Mouse (Mus musculus): ENCODE results near the gene Fgf2. TPM values are rescaled to one million over a fixed set of nuclear protein-coding genes. Genes with fewer than 3 reads are reported as not detected.

Gene Fgf2
- polyA plus RNA-seq, 1 experiment from 2014 or later, result 1.4 TPM

GRCm38 (mm10) chr3:37418341-37418740 is 70.2 kb downstream of the Fgf2 start:
- 75% methylated on average over 5 of the region's 5 CpGs for WGBS (ENCODE audit: insufficient replicate concordance)
- Histone ChIP-seq H3K4me1 (ENCODE audit: control insufficient read depth, insufficient read depth, low read length) (peaks cover 8% of the 10 kb centered on the region; the same call in 1 of the 2 replicates), H3K36me3 (ENCODE audit: control insufficient read depth, insufficient read depth, low read length) (no peaks in the 10 kb centered on the region), H3K4me2 (peak overlapping the region; percentile 74), H3K27me3 (ENCODE audit: control insufficient read depth, insufficient read depth, low read length) (no peaks in the 10 kb centered on the region), H3K9ac (ENCODE audit: low read depth, low read length) (peak overlapping the region; percentile 84; the same call in 1 of the 2 replicates), H3K27ac (ENCODE audit: low read depth, low read length) (no peak overlapping the region), H3K4me3 (ENCODE audit: low read depth, low read length) (peak overlapping the region; percentile 77), H3K9me3 (replicated peaks; ENCODE audit: control insufficient read depth, low read length) (no peaks in the 10 kb centered on the region)
- ATAC-seq (replicated peaks; ENCODE audit: insufficient number of reproducible peaks, low FRiP score, low TSS enrichment), result no peak

DNA sequence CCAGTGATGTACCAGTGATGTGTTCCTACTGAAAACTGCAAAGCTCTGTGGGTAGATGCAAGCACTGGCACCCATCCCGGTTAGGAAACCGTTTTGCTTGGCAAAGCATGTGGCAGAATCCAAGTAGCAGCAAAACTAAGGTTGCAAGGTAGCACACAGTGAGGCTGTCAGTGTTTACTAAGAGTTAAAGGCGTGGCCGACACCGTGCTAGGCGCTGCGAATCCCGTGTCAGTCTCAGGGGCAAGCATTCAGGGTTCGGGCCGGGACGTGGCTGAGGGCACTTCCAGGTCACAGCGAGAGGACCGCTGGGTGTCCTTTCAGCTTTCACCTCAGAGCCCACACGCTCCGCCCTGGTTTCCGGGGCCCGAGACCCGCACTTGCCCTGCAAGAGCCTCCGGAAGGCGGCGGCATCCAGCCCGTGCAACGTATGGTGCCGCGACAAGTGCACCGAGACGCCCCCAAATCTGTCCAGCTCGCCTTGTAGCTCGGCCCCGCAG is 70.9 kb downstream of the Fgf2 start:
- peak overlapping the region; percentile 88 for H3K27ac ChIP-seq (ENCODE audit: low read depth, low read length)
- no peaks in the 10 kb centered on the region for H3K36me3 ChIP-seq (ENCODE audit: control insufficient read depth, insufficient read depth, low read length)
- H3K4me3 ChIP-seq (ENCODE audit: low read depth, low read length), result peak overlapping the region; percentile 77
- peak overlapping the region; percentile 74 for H3K4me2 ChIP-seq
- WGBS (ENCODE audit: insufficient replicate concordance), result 0% methylated on average over 30 of the region's 30 CpGs
- peak overlapping the region; percentile 84 for H3K9ac ChIP-seq (ENCODE audit: low read depth, low read length)
- ATAC-seq (replicated peaks; ENCODE audit: insufficient number of reproducible peaks, low FRiP score, low TSS enrichment), result no peak; the same call in 1 of the 2 replicates
- H3K27me3 ChIP-seq (ENCODE audit: control insufficient read depth, insufficient read depth, low read length), result no peaks in the 10 kb centered on the region
- H3K9me3 ChIP-seq (replicated peaks; ENCODE audit: control insufficient read depth, low read length), result no peaks in the 10 kb centered on the region
- peaks cover 8% of the 10 kb centered on the region; the same call in 1 of the 2 replicates for H3K4me1 ChIP-seq (ENCODE audit: control insufficient read depth, insufficient read depth, low read length)

GRCm38 (mm10) chr3:37419458-37419991 is 71.4 kb downstream of the Fgf2 start, which contains the start of gene Spata5:
Gene Spata5 (plus strand): TSS chr3:37419896.
- under 1% methylated on average over 45 of the region's 50 CpGs for WGBS (ENCODE audit: insufficient replicate concordance)
- peak within 1 kb of the TSS; percentile 88 for H3K27ac ChIP-seq (ENCODE audit: low read depth, low read length)
- no peaks in the 10 kb centered on the region for H3K36me3 ChIP-seq (ENCODE audit: control insufficient read depth, insufficient read depth, low read length)
- peak; percentile 96 for ATAC-seq (replicated peaks; ENCODE audit: insufficient number of reproducible peaks, low FRiP score, low TSS enrichment)
- peaks cover 8% of the 10 kb centered on the region; the same call in 1 of the 2 replicates for H3K4me1 ChIP-seq (ENCODE audit: control insufficient read depth, insufficient read depth, low read length)
- peak within 1 kb of the TSS; percentile 84 for H3K9ac ChIP-seq (ENCODE audit: low read depth, low read length)
- peak within 1 kb of the TSS; percentile 88 for H3K4me3 ChIP-seq (ENCODE audit: low read depth, low read length)
- H3K9me3 ChIP-seq (replicated peaks; ENCODE audit: control insufficient read depth, low read length), result no peaks in the 10 kb centered on the region
- H3K27me3 ChIP-seq (ENCODE audit: control insufficient read depth, insufficient read depth, low read length), result no peaks in the 10 kb centered on the region
- H3K4me2 ChIP-seq, result peak within 1 kb of the TSS; percentile 79

DNA sequence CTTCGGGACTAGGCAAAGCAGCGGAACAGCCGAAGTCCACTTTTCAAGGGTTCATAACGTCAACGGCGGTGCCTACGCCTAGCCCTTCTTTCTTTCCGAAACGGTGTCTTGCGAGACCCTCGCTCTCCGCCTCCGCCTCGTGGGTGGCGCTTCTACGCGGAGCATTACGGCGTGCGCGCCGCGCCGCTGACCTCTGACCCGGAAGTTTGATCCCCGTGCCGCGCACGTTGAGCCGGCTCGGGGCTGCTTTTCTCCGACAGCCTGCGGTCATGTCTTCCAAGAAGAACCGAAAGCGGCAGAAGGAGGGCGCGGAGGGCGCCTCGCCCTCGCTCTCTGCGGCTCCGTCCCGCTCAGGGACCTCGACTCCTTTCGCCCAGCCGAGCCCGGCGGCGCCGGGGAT is 71.9 kb downstream of the Fgf2 start, which contains the start of gene Nudt6:
Gene Nudt6, minus strand, starts transcription at position 140 of the 400 bp plus-strand sequence.
- Histone ChIP-seq H3K4me3 (ENCODE audit: low read depth, low read length) (peak within 1 kb of the TSS; percentile 88), H3K9ac (ENCODE audit: low read depth, low read length) (peak within 1 kb of the TSS; percentile 84), H3K9me3 (replicated peaks; ENCODE audit: control insufficient read depth, low read length) (no peaks in the 10 kb centered on the region), H3K27ac (ENCODE audit: low read depth, low read length) (peak within 1 kb of the TSS; percentile 88), H3K36me3 (ENCODE audit: control insufficient read depth, insufficient read depth, low read length) (no peaks in the 10 kb centered on the region), H3K4me2 (peak within 1 kb of the TSS; percentile 79), H3K4me1 (ENCODE audit: control insufficient read depth, insufficient read depth, low read length) (peaks cover 8% of the 10 kb centered on the region; the same call in 1 of the 2 replicates), H3K27me3 (ENCODE audit: control insufficient read depth, insufficient read depth, low read length) (no peaks in the 10 kb centered on the region)
- WGBS (ENCODE audit: insufficient replicate concordance), result under 1% methylated on average over 47 of the region's 50 CpGs
- ATAC-seq (replicated peaks; ENCODE audit: insufficient number of reproducible peaks, low FRiP score, low TSS enrichment), result peak; percentile 85

DNA sequence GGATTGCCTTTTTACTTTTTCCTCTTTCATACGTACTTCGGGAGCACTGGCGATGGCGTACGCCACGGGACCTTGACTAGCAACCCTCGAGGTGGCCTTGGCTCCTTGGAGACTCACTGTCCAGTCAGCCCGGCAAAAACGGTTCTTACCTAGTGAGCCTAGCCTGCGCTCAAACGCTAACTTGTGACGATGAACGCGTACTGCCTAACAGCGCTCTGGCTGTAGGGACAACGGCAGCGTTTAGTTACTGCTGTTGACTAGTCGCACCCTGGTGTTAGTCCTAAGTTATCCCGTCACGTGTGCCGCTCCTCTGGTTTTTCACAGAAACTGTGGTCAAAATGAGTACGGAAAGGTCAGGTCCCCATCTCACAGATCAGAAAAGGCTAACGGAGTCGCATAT is 72.5 kb downstream of the Fgf2 start:
- peak overlapping the region; percentile 79 for H3K27ac ChIP-seq (ENCODE audit: low read depth, low read length)
- H3K4me3 ChIP-seq (ENCODE audit: low read depth, low read length), result peak overlapping the region; percentile 88
- no peaks in the 10 kb centered on the region for H3K27me3 ChIP-seq (ENCODE audit: control insufficient read depth, insufficient read depth, low read length)
- H3K36me3 ChIP-seq (ENCODE audit: control insufficient read depth, insufficient read depth, low read length), result no peaks in the 10 kb centered on the region
- H3K9me3 ChIP-seq (replicated peaks; ENCODE audit: control insufficient read depth, low read length), result no peaks in the 10 kb centered on the region
- H3K4me2 ChIP-seq, result peak overlapping the region; percentile 79
- under 1% methylated on average over 24 of the region's 24 CpGs for WGBS (ENCODE audit: insufficient replicate concordance)
- H3K9ac ChIP-seq (ENCODE audit: low read depth, low read length), result peak overlapping the region; percentile 78
- no peak for ATAC-seq (replicated peaks; ENCODE audit: insufficient number of reproducible peaks, low FRiP score, low TSS enrichment)
- H3K4me1 ChIP-seq (ENCODE audit: control insufficient read depth, insufficient read depth, low read length), result peaks cover 8% of the 10 kb centered on the region; the same call in 1 of the 2 replicates

GRCm38 (mm10) chr3:37421179-37421578 is 73.0 kb downstream of the Fgf2 start:
- peak overlapping the region; percentile 88 for H3K4me3 ChIP-seq (ENCODE audit: low read depth, low read length)
- H3K36me3 ChIP-seq (ENCODE audit: control insufficient read depth, insufficient read depth, low read length), result no peaks in the 10 kb centered on the region
- H3K9me3 ChIP-seq (replicated peaks; ENCODE audit: control insufficient read depth, low read length), result no peaks in the 10 kb centered on the region
- H3K9ac ChIP-seq (ENCODE audit: low read depth, low read length), result peak overlapping the region; percentile 78
- H3K27ac ChIP-seq (ENCODE audit: low read depth, low read length), result no peak overlapping the region
- H3K4me2 ChIP-seq, result peak overlapping the region; percentile 79
- ATAC-seq (replicated peaks; ENCODE audit: insufficient number of reproducible peaks, low FRiP score, low TSS enrichment), result no peak
- 11% methylated on average over 3 of the region's 3 CpGs for WGBS (ENCODE audit: insufficient replicate concordance)
- H3K27me3 ChIP-seq (ENCODE audit: control insufficient read depth, insufficient read depth, low read length), result no peaks in the 10 kb centered on the region
- peaks cover 8% of the 10 kb centered on the region; the same call in 1 of the 2 replicates for H3K4me1 ChIP-seq (ENCODE audit: control insufficient read depth, insufficient read depth, low read length)

GRCm38 (mm10) chr3:37426069-37426468 is 77.9 kb downstream of the Fgf2 start:
- H3K4me1 ChIP-seq (ENCODE audit: control insufficient read depth, insufficient read depth, low read length), result peaks cover 4% of the 10 kb centered on the region; the same call in 1 of the 2 replicates
- no peak overlapping the region for H3K4me2 ChIP-seq
- no peaks in the 10 kb centered on the region for H3K9me3 ChIP-seq (replicated peaks; ENCODE audit: control insufficient read depth, low read length)
- no peak for ATAC-seq (replicated peaks; ENCODE audit: insufficient number of reproducible peaks, low FRiP score, low TSS enrichment)
- no peak overlapping the region for H3K9ac ChIP-seq (ENCODE audit: low read depth, low read length)
- peaks cover 6% of the 10 kb centered on the region; the same call in 1 of the 2 replicates for H3K36me3 ChIP-seq (ENCODE audit: control insufficient read depth, insufficient read depth, low read length)
- H3K27me3 ChIP-seq (ENCODE audit: control insufficient read depth, insufficient read depth, low read length), result no peaks in the 10 kb centered on the region
- no peak overlapping the region for H3K4me3 ChIP-seq (ENCODE audit: low read depth, low read length)
- H3K27ac ChIP-seq (ENCODE audit: low read depth, low read length), result no peak overlapping the region
- WGBS (ENCODE audit: insufficient replicate concordance), result 94% methylated on average over 3 of the region's 3 CpGs

- no peak overlapping the region for H3K4me2 ChIP-seq
- H3K27ac ChIP-seq (ENCODE audit: low read depth, low read length), result no peak overlapping the region
- H3K36me3 ChIP-seq (ENCODE audit: control insufficient read depth, insufficient read depth, low read length), result peaks cover 9% of the 10 kb centered on the region; the same call in 1 of the 2 replicates
- no peaks in the 10 kb centered on the region for H3K27me3 ChIP-seq (ENCODE audit: control insufficient read depth, insufficient read depth, low read length)
- no peaks in the 10 kb centered on the region for H3K4me1 ChIP-seq (ENCODE audit: control insufficient read depth, insufficient read depth, low read length)
- H3K9ac ChIP-seq (ENCODE audit: low read depth, low read length), result no peak overlapping the region
- no peak overlapping the region for H3K4me3 ChIP-seq (ENCODE audit: low read depth, low read length)
- no peaks in the 10 kb centered on the region for H3K9me3 ChIP-seq (replicated peaks; ENCODE audit: control insufficient read depth, low read length)
- no peak for ATAC-seq (replicated peaks; ENCODE audit: insufficient number of reproducible peaks, low FRiP score, low TSS enrichment)
Observed at GRCm38 (mm10) chr3:37430359-37430758, 82.2 kb downstream of the Fgf2 start.

GRCm38 (mm10) chr3:37439770-37440169 is 91.6 kb downstream of the Fgf2 start:
- Histone ChIP-seq H3K36me3 (ENCODE audit: control insufficient read depth, insufficient read depth, low read length) (no peaks in the 10 kb centered on the region), H3K27me3 (ENCODE audit: control insufficient read depth, insufficient read depth, low read length) (no peaks in the 10 kb centered on the region), H3K9ac (ENCODE audit: low read depth, low read length) (no peak overlapping the region), H3K4me3 (ENCODE audit: low read depth, low read length) (no peak overlapping the region), H3K27ac (ENCODE audit: low read depth, low read length) (no peak overlapping the region), H3K4me2 (no peak overlapping the region), H3K4me1 (ENCODE audit: control insufficient read depth, insufficient read depth, low read length) (no peaks in the 10 kb centered on the region), H3K9me3 (replicated peaks; ENCODE audit: control insufficient read depth, low read length) (no peaks in the 10 kb centered on the region)
- no peak for ATAC-seq (replicated peaks; ENCODE audit: insufficient number of reproducible peaks, low FRiP score, low TSS enrichment)
- WGBS (ENCODE audit: insufficient replicate concordance), result 86% methylated on average over 1 of the region's 1 CpGs

All from heart, embryonic 11.5 days (tissue).